Mouse (Mus musculus): ENCODE data around the gene 6030458C11Rik. TPM values are rescaled to one million over a fixed set of nuclear protein-coding genes. Genes with fewer than 3 reads are reported as not detected.

6030458C11Rik gene
- 7.1 and 7.6 TPM in 2 replicates for polyA plus RNA-seq (2012; ENCODE audit: insufficient read depth, insufficient read length, missing spikeins)

GRCm38 (mm10) chr15:12824197-12824952 is at the start of gene 6030458C11Rik, which contains the start of gene Drosha:
Gene 6030458C11Rik, minus strand, starts transcription at chr15:12824649.
Gene Drosha, plus strand, starts transcription at chr15:12824815.
- peaks cover 5% of the 10 kb centered on the region for H3K4me1 ChIP-seq (ENCODE audit: control insufficient read depth, insufficient read depth, insufficient read length, low read length)
- H3K27ac ChIP-seq (replicated peaks; ENCODE audit: low read depth, low read length) = peak within 1 kb of the TSS; percentile 30; the same call in 1 of the 2 replicates
- peak within 1 kb of the TSS; percentile 78 for H3K4me3 ChIP-seq (ENCODE audit: insufficient read depth, low read depth, low read length)

DNA sequence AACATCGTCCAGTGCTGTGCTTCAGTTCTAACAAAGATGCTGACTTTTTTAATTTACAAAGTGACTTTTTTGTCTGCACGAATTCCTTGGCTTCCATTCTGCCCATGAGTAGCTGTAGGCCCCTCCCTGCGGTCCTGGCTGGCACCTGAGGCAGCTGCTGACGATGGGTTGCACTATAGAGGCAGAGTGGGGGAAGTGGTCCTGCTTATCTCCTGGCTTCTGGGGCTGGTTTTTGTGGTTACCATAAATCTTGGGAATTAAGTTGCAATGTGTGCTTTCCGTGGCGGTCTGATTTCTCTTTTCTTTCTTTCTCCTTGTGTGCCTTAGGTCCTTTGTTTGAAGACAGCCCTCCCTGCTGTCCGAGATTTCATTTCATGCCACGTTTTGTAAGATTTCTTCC is 42.8 kb upstream of the 6030458C11Rik start:
- Histone ChIP-seq H3K4me1 (ENCODE audit: control insufficient read depth, insufficient read depth, insufficient read length, low read length) (no peaks in the 10 kb centered on the region), H3K4me3 (ENCODE audit: insufficient read depth, low read depth, low read length) (no peak overlapping the region), H3K27ac (replicated peaks; ENCODE audit: low read depth, low read length) (no peak overlapping the region)

DNA sequence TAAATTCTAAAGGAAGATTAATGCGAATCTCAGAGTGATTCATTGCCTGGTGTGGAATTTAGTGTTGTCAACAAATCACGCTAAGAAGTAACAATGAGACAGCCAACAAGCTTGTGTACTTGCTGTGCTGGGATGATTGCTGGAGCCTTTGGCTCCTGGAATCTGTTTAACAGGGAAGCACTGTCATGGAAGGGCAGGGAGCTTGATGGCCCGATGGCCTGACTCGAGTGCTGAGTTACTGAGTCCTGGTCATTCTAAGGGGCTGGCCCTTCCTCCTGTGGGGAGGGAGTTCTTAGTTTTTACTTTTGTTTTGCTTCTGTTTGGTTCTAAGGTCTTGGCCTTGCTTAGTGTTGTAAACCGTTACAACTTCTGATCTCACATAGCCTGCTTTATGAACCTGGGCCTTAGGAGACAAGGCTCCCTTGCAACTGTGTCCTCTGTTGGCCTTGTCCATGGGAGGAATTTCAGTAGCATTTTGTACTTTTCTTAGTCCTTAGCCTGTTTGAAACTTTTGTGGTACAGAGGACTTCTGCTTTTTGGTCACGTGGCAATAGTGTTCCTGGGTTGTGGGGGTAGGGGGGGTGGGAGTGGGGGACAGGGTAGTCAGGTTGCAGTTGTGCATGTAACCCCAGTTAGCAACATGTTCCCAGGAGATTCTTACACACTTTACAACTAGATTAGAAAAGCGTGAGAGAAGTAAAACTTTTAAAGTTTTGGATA is 41.3 kb upstream of the 6030458C11Rik start:
- H3K27ac ChIP-seq (replicated peaks; ENCODE audit: low read depth, low read length) = no peak overlapping the region
- no peak overlapping the region for H3K4me3 ChIP-seq (ENCODE audit: insufficient read depth, low read depth, low read length)
- H3K4me1 ChIP-seq (ENCODE audit: control insufficient read depth, insufficient read depth, insufficient read length, low read length) = no peaks in the 10 kb centered on the region

DNA sequence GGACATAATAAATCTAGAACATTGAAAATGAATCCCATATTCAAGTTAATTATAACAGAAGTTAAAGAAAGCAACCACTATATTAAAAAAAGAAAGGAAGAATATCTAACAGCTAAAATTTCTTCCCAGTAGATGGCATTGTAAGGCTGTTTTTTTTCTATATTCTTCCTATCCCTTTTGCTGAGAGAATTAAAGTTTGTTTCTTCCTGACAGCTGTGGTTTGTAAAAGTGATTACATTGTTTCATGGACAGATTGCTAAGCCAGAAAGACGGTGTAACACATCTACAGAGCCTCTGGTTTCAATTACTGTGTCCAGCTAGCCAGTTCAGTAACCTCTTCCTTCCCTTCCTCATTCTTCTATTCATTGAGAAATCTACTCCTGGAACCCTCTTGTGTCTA is 39.2 kb upstream of the 6030458C11Rik start:
- Histone ChIP-seq H3K27ac (replicated peaks; ENCODE audit: low read depth, low read length) (no peak overlapping the region), H3K4me1 (ENCODE audit: control insufficient read depth, insufficient read depth, insufficient read length, low read length) (no peaks in the 10 kb centered on the region), H3K4me3 (ENCODE audit: insufficient read depth, low read depth, low read length) (no peak overlapping the region)

DNA sequence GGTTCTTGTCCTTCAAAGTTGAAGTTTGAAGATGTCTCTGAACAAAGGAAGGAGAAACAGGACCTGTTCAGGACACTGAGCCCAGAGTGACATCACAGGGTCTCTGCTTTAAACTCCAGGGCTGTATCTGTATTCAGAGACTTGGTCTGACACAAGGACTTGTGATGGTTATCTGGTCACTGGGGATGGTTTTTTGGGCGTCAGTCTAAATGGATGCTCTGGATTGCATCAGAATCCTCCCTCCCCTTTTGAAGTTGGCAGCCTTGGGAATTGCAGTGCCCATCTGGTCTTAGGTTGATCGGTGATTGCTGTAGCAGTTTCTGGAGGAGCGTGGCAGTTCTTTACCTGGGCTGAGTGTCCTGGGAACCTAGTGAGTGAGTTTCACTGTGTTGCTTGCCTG is 37.6 kb upstream of the 6030458C11Rik start:
- H3K4me3 ChIP-seq (ENCODE audit: insufficient read depth, low read depth, low read length) = no peak overlapping the region
- no peaks in the 10 kb centered on the region for H3K4me1 ChIP-seq (ENCODE audit: control insufficient read depth, insufficient read depth, insufficient read length, low read length)

DNA sequence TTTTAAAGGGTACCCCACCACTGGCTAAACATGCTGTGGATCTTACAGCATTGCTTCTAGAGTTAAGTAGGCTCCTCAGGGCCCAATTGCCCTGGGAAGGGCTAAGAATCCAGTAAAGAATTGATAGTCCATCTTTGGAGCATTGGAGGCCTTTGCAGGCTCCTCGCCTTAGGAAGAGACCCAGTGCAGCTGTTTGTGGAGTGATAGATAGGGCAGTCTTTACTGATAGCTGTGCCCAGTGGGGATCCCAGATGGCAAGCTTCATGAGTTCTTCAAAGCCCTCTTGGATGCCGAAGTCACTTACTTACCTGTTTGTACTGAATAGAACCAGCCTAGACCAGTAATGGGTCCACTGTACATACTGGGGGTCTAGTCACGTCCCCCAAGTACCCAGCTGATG is 34.2 kb upstream of the 6030458C11Rik start:
- H3K27ac ChIP-seq (replicated peaks; ENCODE audit: low read depth, low read length) = no peak overlapping the region
- no peak overlapping the region for H3K4me3 ChIP-seq (ENCODE audit: insufficient read depth, low read depth, low read length)
- H3K4me1 ChIP-seq (ENCODE audit: control insufficient read depth, insufficient read depth, insufficient read length, low read length) = no peaks in the 10 kb centered on the region

More for the DNA sequence above, 37.6 kb upstream of the 6030458C11Rik start:
- no peak overlapping the region for H3K27ac ChIP-seq (replicated peaks; ENCODE audit: low read depth, low read length)

- no peak overlapping the region for H3K27ac ChIP-seq (replicated peaks; ENCODE audit: low read depth, low read length)
- H3K4me3 ChIP-seq (ENCODE audit: insufficient read depth, low read depth, low read length) = no peak overlapping the region
- H3K4me1 ChIP-seq (ENCODE audit: control insufficient read depth, insufficient read depth, insufficient read length, low read length) = no peaks in the 10 kb centered on the region
Measured at GRCm38 (mm10) chr15:12857840-12858516, 33.5 kb upstream of the 6030458C11Rik start.

DNA sequence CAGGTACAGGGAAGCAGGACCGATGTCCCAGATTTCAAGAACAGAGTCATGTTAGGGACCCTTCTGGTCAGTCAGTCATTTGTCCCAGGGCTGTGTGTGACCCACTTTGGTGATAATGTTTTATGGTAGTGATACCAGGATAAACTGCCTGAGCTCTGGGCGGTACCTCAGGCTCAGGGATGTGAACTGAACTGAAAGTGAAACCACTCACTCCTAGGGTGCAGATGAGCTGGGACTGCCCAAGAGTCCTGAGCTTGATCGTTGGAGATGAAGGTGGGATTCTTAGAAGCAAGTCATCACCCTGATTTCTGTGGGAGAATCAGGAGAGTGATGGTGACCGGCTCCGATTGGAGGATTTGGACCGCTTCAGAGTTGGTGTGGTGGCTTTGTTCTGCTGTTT is 32.3 kb upstream of the 6030458C11Rik start:
- Histone ChIP-seq H3K4me1 (ENCODE audit: control insufficient read depth, insufficient read depth, insufficient read length, low read length) (no peaks in the 10 kb centered on the region), H3K4me3 (ENCODE audit: insufficient read depth, low read depth, low read length) (no peak overlapping the region), H3K27ac (replicated peaks; ENCODE audit: low read depth, low read length) (no peak overlapping the region)

DNA sequence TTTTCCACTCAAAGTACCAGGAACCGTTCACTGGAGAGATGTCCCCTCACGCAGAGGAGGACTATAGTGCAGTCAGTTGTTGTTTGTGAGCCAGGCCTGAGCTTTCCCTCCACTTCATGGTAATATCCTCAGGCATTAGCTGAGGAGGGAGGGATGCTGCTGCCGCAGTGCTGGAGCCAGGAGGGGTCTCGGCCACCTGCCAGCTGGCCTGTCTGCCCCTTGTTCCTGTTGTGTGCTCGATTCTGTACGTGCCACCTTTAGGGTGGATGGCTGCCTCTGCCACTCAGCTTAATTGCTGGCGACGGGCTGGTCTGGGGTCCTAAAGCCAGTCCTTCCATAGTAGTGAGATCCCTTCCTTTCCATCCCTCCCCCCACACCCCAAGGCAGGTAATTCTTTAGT is 29.0 kb upstream of the 6030458C11Rik start:
- Histone ChIP-seq H3K4me1 (ENCODE audit: control insufficient read depth, insufficient read depth, insufficient read length, low read length) (no peaks in the 10 kb centered on the region), H3K4me3 (ENCODE audit: insufficient read depth, low read depth, low read length) (no peak overlapping the region), H3K27ac (replicated peaks; ENCODE audit: low read depth, low read length) (no peak overlapping the region)

- Histone ChIP-seq H3K27ac (replicated peaks; ENCODE audit: low read depth, low read length) (no peak overlapping the region), H3K4me1 (ENCODE audit: control insufficient read depth, insufficient read depth, insufficient read length, low read length) (no peaks in the 10 kb centered on the region)
Measured at GRCm38 (mm10) chr15:12849373-12849772, 24.9 kb upstream of the 6030458C11Rik start.

DNA sequence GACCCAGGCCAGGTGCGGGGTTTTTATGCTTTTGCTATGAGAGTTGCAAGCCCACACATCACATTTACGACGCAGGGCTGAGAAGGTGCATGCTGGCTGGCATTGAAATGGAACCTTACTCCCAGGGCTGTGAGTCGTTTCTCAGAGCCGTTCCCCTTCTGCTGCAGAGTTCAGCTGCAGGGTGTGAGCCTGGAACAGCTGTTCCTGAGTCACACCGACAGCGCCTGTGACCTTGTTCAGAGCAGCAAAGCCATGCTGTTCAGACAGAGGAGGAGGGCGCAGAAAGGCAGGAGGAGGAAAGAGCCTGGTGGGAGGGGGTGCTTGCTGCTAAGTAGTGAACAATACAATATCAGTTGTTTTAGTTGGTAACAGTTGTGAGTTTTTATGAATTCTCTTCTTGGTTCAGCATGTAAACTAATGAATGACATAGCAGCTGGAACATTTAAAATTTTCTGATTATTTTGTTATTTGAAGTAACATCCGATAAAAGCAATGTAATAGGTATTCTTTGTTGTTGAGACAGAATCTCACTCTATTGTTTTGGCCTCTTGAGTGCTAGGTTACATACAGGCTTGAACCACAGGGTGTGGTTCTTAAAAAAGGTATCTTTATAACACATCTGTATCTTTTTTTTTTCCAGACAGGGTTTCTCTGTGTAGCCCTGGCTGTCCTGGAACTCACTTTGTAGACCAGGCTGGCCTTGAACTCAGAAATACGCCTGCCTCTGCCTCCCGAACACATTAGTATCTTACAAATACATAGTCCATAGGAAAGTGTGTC is 23.9 kb upstream of the 6030458C11Rik start:
- Histone ChIP-seq H3K4me1 (ENCODE audit: control insufficient read depth, insufficient read depth, insufficient read length, low read length) (no peaks in the 10 kb centered on the region), H3K4me3 (ENCODE audit: insufficient read depth, low read depth, low read length) (no peak overlapping the region), H3K27ac (replicated peaks; ENCODE audit: low read depth, low read length) (no peak overlapping the region)

More at GRCm38 (mm10) chr15:12849373-12849772, 24.9 kb upstream of the 6030458C11Rik start:
- H3K4me3 ChIP-seq (ENCODE audit: insufficient read depth, low read depth, low read length) = no peak overlapping the region

GRCm38 (mm10) chr15:12842833-12843232 is 18.4 kb upstream of the 6030458C11Rik start:
- Histone ChIP-seq H3K27ac (replicated peaks; ENCODE audit: low read depth, low read length) (no peak overlapping the region), H3K4me1 (ENCODE audit: control insufficient read depth, insufficient read depth, insufficient read length, low read length) (no peaks in the 10 kb centered on the region), H3K4me3 (ENCODE audit: insufficient read depth, low read depth, low read length) (no peak overlapping the region)

DNA sequence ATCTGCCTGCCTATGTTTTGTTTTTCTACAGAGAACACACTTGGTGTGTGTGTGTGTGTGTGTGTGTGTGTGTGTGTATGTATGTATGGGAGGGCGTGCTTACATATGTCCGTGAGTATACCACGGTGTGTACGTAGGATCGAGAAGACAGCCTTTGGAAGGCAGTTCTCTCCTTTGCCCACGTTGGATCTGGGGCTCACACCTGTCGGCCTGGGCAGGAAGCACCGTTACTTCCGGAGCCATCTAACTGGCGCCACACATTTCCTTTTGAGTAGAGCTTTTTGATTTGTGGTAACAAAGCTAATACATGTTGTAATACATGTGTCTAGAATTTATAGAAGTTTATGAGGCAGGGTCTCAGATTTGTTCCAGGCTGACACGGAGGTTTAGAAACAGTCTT is 16.3 kb upstream of the 6030458C11Rik start:
- Histone ChIP-seq H3K4me1 (ENCODE audit: control insufficient read depth, insufficient read depth, insufficient read length, low read length) (no peaks in the 10 kb centered on the region), H3K4me3 (ENCODE audit: insufficient read depth, low read depth, low read length) (no peak overlapping the region), H3K27ac (replicated peaks; ENCODE audit: low read depth, low read length) (no peak overlapping the region)

- Histone ChIP-seq H3K27ac (replicated peaks; ENCODE audit: low read depth, low read length) (no peak overlapping the region), H3K4me3 (ENCODE audit: insufficient read depth, low read depth, low read length) (no peak overlapping the region), H3K4me1 (ENCODE audit: control insufficient read depth, insufficient read depth, insufficient read length, low read length) (no peaks in the 10 kb centered on the region)
Measured at GRCm38 (mm10) chr15:12834231-12834630, 9.8 kb upstream of the 6030458C11Rik start.
